Mouse (Mus musculus) right cerebral cortex, postnatal 36 days (tissue): ENCODE results near the gene Sik3.

Experiments used
- DNase-seq, 2 experiments: peaks; one replicate each; pipeline ENCODE4 v3.0.0; 2022; ENCODE audit warnings: low spot score in 2 of 2, mixed read lengths in 1 of 2

The Sik3 gene

DNA sequence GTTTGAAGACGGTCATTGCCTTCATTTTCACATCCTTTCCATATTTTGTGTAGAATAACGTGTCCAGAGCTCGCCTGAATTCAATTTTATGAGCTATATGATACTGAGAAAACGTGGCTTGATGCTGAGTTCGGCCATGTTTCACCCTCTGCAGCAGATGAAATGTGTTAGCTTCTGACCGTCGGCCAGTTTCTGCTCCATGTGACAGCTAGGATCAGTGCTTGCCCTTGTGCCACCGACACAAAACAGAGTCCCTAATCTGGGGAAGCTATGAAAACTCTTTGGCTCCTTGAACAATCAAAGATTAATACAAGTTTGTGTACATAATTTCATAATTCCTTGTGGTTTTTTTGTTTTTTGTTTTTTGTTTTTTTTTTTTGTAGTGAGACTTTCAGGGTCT lies 178.6 kb downstream of the Sik3 start:
- no peak for DNase-seq

GRCm38 (mm10) chr9:46191644-46192043 lies 179.0 kb downstream of the Sik3 start:
- DNase-seq: no peak

DNA sequence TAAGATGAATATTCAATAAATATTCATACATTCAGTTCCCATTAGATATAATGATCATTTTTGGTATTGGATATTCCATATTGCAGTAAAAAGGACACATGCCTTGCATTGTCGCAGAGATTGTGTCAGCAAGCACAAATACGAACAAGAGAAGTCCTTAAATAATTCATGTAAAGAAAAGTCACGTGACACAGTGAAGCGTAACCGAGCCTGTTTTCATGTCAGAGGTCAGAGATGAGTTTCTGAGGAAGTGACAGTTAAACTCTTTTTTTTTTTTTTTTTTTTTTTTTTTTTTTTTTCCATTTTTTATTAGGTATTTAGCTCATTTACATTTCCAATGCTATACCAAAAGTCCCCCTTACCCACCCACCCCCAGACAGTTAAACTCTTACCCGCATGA lies 180.0 kb downstream of the Sik3 start:
- DNase-seq: no peak

- DNase-seq: no peak
Measured at GRCm38 (mm10) chr9:46194809-46195208, 182.2 kb downstream of the Sik3 start.

- no peak for DNase-seq
Measured at GRCm38 (mm10) chr9:46196699-46197169, 184.1 kb downstream of the Sik3 start.

GRCm38 (mm10) chr9:46198461-46198860 lies 185.8 kb downstream of the Sik3 start:
- DNase-seq: peak in 1 of 2 experiments; percentile 45

GRCm38 (mm10) chr9:46198936-46199335 lies 186.3 kb downstream of the Sik3 start:
- no peak for DNase-seq

GRCm38 (mm10) chr9:46199609-46200008 lies 187.0 kb downstream of the Sik3 start:
- DNase-seq: no peak

- DNase-seq: no peak
Measured at GRCm38 (mm10) chr9:46206834-46207500, 194.3 kb downstream of the Sik3 start.

DNA sequence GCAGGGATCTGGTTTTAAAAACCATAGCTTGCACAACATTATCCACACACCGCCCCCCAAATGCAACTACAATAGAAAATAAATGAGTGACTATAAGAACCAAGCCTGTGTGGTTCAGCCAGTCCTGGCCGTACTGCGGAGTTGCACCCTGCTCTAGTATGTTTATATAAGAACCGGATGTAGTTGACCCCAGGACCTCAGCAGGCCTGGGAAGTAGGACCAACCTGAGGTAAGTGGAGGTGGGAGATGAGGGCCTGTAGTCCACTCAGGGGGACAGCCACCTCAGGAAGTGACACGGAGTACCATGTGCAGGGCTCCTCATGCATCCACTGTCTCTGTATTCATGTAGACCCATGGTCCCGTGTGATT lies 194.9 kb downstream of the Sik3 start:
- no peak for DNase-seq

DNA sequence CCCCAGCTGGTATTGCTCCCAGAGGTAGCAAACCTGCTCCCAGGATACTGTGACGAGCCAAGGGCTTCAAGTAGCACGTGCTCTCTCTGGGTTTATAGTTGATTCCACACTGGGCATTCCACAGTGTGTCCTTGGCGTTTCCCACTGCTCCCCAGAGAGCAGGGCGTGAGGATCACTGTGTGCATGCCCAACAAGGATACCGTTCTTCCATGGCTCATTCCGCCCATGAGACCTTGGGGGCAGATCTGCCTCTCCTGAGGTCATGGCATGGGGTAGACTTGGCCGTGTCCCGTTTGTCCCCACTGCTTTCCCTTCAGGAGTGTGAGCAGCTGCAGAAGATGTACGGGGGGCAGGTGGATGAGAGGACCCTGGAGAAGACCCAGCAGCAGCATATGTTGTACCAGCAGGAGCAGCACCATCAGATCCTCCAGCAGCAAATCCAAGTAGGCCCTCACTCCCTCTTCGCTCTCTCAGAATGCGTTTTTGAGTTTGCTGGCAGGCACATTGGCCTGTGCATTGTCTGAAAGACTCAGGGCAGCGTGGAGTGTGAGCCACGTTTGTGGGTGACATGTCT lies 195.9 kb downstream of the Sik3 start:
- DNase-seq: no peak

GRCm38 (mm10) chr9:46210473-46210872 lies 197.9 kb downstream of the Sik3 start:
- DNase-seq: no peak

DNA sequence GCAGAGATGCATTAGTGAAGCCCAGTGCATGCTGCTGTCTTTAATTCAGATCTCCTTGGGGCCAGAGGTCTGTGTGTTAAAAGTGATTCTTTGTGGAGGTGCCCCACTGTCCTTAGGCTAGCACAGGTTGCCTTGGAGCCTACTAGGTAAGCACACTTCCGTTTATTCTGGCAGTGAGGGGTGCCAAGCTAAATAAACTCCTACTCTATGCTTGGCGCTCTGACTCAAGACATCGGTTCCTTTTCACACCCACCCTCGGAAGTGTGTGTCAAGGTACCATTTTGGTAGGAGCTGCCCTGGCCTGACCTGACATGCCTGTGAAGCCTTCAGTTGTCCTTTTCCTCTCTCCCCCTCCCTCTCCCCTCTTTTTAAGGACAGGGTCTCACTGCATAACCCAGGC lies 201.7 kb downstream of the Sik3 start:
- no peak for DNase-seq

GRCm38 (mm10) chr9:46214946-46215337 lies 202.3 kb downstream of the Sik3 start:
- no peak for DNase-seq

- no peak for DNase-seq
Measured at GRCm38 (mm10) chr9:46215338-46216322, 203.0 kb downstream of the Sik3 start.

GRCm38 (mm10) chr9:46216744-46217470 lies 204.3 kb downstream of the Sik3 start:
- DNase-seq: no peak

DNA sequence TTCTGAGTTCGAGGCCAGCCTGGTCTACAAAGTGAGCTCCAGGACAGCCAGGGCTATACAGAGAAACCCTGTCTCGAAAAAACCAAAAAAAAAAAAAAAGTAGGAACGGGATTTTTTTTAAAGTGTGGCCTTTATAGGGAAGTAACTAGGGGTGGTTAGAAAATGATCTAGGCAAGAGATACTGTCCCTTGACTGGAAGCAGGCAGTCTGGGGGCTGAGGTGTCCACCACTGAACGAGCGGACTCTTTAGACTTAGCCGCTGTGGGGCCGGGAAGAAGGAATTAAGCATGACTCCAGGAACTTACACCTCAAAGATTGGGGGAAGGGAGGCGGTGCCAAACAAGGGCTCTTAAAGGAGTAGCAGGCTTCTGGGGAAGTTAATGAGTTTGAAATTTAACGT lies 205.6 kb downstream of the Sik3 start:
- DNase-seq: no peak

- no peak for DNase-seq
Measured at GRCm38 (mm10) chr9:46223090-46223489, 210.5 kb downstream of the Sik3 start.

GRCm38 (mm10) chr9:46224101-46224500 lies 211.5 kb downstream of the Sik3 start:
- no peak for DNase-seq

DNA sequence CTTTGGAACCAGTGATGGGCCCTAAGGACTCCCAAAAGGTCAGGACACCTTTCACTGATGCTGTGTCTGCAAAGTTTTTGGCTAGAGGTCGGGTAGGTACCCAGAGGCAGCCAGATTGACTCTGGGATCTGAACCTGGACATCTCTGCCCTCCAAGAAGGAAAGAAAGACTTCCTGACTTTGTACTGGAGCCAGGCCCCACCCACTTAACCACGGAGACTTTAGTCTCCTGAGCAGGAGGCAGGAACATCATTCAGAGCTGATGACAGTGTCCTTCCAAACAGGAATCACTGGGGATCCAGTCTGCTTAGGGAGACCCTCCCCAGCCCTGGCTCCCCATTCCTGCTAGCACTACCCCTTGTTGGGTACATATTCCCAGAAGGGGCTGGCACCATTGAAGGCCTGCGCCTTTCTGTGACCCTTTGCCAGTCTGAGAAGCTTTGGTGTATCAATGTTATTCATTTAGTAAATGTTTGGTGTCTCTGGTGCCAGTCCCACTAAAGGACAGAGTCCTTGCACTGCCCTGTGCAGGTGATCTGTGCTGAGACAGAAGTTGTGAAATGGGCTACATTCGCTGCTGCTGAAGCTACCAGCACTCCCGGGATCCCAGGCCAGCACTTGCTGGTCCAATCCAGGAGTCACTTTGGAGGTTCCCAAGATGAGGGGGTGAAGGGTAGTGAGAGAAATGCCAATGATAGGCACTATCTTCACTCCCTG lies 212.5 kb downstream of the Sik3 start:
- DNase-seq: no peak

DNA sequence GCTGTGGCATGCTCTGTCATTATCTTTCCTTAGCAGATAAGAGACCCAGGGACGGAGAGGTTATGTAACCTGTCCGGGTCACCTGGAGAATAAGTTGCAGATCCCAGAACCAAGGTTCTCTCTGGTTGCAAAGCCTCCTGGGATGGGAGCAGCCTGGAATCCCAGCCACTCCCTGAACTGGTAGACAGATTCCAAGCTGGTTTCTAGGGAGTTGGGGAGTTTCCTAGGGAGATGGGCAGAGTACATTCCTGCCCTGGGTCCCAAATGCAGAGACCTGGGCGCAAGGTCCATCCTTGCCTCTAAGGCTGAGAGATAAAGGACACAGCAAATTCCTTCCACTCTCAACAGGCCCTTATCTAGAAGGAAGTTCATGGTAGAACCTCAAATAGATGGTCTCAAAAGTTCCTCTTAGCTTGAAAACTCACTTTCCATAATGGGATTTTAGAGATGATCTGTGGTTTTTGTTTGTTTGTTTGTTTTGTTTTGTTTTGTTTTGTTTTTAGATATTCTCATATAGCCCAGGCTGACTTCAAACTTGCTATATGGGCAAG lies 214.5 kb downstream of the Sik3 start:
- no peak for DNase-seq
